Mouse (Mus musculus) cerebellum, adult (tissue): ENCODE measurements at regions not wholly inside any gene's neighbourhood (a gene's known extent, or its start where the extent isn't known, plus 50 kb on each side); places are given as distances from the start of the nearest gene placed in this dataset.
"Not testable (repeated sequence)": the region's sequence is repeated elsewhere in the genome, so short reads cannot be mapped to it uniquely, and the experiment has no call there.

ENCODE experiments used
- ATAC-seq: cut with Nextera tagmentation; 2 replicates; pipeline ENCODE4 v1.9.2; 2017; ENCODE audit warnings: mild to moderate bottlenecking, moderate library complexity, mixed read lengths; ENCODE audit not compliant: insufficient number of reproducible peaks, low FRiP score, low TSS enrichment

DNA sequence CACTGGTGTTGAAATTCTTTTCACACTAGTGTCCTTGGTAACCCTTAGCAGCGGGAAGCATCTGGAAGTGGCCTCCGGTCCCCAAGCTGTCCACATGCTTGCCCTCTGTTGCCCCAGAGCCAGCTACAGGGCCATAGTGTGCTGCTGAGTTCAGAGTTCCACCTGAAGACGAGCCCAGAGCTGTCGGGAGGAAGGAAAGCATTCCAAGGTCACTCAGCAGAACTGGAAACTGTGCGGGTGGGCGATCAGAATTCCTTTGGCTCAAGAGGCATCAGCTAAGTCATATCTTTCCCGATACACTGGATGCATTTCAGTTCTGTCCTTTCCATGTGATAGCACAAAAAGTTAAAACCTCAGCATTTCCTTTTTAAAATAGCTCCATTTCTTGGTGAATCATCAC lies 170.6 kb upstream of the Gm10306 start:
- ATAC-seq = peak; percentile 20; the same call in 1 of the 2 replicates

DNA sequence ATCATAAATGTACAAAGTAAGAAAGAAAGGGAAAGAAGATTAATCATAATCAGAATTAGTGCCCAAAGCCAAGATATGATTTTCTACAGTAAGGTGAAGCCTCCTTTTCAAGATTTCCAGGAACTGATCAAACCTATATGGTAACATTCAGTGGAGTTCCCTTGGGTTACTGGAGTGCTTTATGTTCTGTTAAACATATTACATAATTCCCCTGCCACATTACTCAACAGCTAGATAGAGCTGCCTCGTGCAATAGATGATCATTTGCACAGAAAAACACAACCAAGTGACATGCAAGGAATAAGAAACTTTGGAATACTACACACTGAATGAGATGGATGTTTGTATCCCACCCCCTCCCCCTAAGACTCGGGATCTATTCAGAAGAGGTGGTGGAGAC lies 168.0 kb upstream of the Gm10306 start:
- no peak for ATAC-seq

- ATAC-seq = no peak
Measured at GRCm38 (mm10) chr4:94394462-94394861, 161.9 kb upstream of the Gm10306 start.

DNA sequence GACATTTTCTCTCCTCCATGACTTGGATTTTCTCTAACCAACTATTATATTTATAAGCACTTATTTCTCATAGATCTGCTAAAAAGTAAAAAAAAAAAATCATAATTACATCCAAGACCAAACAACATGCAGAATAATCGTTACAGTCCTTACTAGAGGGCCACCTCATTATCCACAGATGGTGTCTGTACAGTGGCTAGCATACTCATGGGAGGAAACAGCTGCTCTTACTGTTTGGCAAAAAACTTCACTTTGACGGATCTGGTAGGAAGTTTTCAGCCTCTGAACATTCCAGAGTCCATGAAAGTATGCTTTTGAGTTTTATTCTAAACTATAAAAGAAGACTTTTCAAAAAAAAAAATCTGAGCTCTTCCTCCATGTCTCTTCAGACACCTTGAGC lies 159.1 kb upstream of the Gm10306 start:
- ATAC-seq = no peak

- ATAC-seq = no peak
Measured at GRCm38 (mm10) chr4:94406922-94407321, 149.4 kb upstream of the Gm10306 start.

- ATAC-seq = no peak
Measured at GRCm38 (mm10) chr4:94407503-94407902, 148.8 kb upstream of the Gm10306 start.

DNA sequence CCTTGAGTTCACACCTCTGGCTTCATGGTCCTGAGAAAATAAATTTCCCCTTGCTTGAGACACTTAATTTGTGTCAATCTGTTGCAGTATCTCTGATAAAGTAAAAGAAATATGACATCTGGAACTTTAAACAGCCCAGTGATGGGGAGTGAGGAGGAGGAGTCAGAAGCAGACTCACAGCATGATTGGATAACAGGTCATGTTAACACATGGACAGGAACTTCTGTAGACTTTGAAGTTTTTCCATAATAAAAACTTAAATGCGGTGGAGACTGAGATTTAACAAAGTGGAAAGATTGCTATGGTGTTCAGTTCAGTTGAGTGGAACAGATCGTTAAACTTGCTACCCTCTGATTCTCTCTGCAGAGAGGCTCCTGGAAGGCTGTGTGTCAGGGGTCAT lies 143.7 kb upstream of the Gm10306 start:
- ATAC-seq = no peak

GRCm38 (mm10) chr4:94425525-94425924 lies 130.8 kb upstream of the Gm10306 start:
- ATAC-seq = not testable (repeated sequence)

- ATAC-seq = no peak
Measured at GRCm38 (mm10) chr4:94427581-94427980, 128.8 kb upstream of the Gm10306 start.

- no peak for ATAC-seq
Measured at GRCm38 (mm10) chr4:94432005-94432404, 124.3 kb upstream of the Gm10306 start.

DNA sequence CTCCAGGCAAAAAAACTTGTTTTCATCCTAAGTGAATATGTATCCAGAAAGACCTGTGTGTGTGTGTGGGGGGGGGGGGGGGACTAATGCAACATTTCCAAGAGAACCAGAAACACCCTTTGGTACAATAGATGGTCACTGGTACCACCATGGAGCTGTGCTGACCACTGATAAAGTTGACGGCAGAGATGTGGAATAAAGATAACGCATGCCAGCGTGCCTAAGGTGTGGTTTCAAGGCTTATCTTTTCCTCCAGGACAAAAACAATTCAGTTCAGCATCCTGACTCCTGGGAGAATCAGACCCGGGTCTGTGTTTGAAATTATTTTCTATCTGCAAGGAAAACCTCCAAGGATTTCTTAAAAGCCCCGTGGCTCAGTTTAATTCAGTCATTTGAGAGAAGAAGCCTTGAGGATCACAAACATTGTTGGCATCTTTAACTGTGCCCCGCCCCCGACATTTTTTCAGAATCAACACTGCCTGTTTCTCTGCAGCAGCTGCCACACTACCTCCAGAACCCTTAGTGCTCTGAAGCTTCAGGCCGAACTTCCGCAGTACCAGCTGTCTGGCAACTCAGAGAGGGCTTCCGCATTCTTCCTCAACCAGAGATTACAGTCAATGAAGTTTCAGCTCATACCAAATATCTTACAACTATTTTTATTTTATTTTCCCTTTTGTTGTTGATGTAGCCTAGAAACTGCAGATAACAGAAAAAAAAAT lies 118.5 kb upstream of the Gm10306 start:
- no peak for ATAC-seq

DNA sequence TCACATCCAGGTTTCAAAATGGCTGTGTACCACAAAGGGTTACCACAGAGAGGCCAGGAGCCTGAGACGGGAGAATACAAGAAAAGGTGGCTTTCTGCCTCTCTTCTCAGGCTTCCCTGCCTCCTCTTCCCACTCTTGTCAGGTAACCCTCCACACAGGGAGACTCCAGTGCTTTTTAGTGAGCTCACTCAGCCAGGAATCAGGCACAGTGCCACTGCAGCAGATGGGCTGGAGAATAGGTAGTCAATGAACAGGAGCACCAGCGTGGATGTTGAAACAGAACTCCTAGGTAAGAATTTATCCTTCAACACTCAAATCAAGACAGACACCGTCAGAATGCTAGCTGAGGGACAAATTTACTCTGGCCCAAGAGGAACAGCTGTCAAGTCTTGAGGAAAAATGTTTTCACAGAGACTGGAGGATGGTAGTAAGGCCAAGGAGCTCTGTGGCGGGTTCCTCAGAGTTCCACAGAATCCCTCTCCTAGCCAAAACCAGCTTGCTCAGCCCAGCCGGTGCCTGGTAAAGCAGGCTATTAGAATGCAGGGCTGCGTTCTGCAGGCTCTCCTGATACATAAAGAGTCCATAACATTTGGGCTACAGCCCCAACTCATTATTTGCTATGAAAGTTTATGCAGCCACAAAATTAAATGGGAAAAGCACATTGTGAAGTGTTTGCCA lies 117.0 kb upstream of the Gm10306 start:
- peak; percentile 96 for ATAC-seq

GRCm38 (mm10) chr4:94446604-94447003 lies 109.7 kb upstream of the Gm10306 start:
- no peak for ATAC-seq
